Mouse (Mus musculus): ENCODE results near the gene Ms4a1. TPM values are rescaled to one million over a fixed set of nuclear protein-coding genes. Genes with fewer than 3 reads are reported as not detected.
A peak's percentile ranks its signal among the peaks of the same experiment; 100 is the strongest.
"Not testable (repeated sequence)": the region's sequence is repeated elsewhere in the genome, so short reads cannot be mapped to it uniquely, and the experiment has no call there.

The Ms4a1 gene
- total RNA-seq (2021): 1.8 and 9.8 TPM in 2 replicates
- long read RNA-seq, experiment 1: 0 reads
- long read RNA-seq, experiment 2: 0 reads

DNA sequence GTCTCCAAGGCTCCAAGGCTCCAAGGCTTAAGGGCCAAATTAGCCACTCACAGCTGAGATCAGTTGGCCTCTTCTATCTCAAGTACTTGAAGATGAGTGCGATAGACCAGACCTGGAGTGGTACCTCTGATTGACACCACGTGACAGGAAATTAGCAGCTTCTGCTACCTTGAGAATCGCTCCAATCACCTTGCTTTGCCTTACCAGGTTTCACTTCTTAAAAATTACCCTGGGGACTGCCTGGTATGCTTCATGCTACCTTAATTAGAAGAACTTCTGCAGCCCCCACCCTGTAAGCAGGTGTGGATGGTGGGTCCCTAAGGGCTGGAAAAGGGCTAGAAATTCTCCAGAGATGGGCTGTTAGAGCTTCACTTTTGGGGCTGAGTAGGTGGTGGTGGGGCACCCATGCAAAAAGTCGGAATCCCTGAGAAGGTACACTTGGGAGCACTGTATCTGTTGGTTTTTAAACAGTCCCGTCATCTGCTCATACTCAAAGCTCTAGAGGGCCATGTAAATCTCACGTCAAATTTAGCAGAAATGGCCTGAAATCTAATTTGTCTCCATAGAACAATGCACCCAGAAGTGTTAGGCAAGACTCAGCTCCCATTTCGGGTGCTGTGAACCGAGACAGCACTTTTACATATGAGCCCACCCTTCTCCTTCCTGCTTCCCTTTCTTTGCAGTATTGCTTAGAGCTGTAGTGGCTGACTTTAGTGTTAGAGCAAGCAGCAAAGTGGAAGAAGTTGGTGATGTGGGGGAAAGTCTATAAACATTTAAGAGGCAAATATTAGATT is at the start of gene Ms4a1:
TSS of gene Ms4a1 (minus strand) at position 190 of the 794 bp plus-strand sequence.
- no peak for DNase-seq

DNA sequence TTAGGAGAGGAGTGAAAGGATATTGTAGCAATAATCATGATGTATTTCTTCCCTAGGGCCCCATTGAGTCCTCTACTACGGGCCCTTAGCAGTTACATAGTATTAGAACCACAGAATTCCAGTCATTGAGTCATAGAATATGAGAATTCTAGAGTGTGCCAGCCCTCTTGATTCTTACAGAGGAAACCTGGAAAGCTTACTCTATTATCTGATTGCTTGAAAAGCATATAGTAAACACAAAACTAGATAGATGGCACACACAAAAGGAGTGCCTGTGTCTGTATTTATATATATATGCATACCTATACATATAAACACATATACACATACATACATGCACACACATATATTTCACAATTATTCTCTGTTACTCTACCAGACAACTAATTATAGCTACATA is 48.3 kb upstream of the Ms4a1 start, which contains the start of gene Ms4a14:
TSS of gene Ms4a14 (minus strand) at position 101 of the 400 bp plus-strand sequence.
- no peak for DNase-seq

- DNase-seq: no peak
Measured at GRCm38 (mm10) chr19:11308888-11309287, 42.8 kb upstream of the Ms4a1 start.

DNA sequence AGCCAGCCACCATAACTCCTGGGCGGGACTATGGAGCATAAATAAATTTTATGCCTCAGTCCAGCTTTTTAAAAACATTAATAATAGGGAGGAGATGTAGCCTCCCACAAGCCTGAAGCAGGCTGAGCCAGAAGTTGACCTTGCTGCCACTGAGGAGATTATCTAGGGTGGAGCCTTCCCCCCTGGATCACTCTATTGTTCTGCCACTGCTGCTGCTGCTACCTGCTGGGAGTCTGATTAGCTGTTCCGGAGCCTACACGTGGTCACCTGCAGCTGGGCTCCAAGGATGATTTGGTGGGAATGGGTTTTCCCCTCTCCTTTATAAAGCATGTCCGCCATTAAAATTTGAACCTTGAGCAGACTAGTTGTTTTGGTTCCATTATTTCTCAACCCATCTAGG is 33.5 kb upstream of the Ms4a1 start:
- not testable (repeated sequence) for DNase-seq

- no peak for DNase-seq
Measured at GRCm38 (mm10) chr19:11298939-11299338, 32.9 kb upstream of the Ms4a1 start.

DNA sequence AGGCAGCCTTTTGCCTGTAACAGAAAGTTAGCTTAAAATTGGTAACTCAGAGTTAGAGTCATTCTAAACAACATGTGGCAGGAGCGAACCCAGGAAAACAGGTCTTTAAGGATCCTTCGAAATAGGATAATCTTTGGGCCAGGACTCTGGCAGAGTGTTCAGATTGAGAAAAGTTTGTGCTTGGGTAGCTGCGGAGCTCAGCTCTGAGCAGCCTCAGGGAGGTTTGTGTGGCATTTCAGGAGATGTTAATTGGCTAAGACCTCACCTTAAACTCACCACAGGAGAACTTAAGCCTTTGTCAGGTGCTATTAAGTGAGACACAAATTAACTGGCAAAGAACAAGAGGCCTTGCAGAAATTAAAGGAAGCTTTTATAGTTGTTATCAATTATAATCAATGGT is 27.6 kb upstream of the Ms4a1 start:
- not testable (repeated sequence) for DNase-seq

DNA sequence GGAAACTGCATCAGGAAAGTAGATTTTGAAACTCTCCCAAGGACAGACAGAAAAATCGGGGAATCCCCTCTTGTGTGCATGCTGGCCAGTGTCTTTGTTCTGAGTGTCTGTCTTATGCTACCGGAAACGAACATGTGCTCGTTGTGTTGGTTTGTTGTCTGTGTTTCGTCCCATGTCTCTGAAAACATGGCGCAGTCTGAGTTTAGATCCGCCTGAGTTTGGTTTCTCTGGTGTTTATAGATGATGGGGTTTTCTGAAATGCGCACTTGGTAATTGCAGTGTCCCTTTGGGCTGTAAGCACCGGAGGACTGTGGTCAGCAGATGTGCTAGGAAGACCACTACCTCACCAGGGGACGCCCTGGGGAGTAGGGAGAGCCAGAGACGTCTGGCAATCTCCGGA is 26.9 kb upstream of the Ms4a1 start:
- DNase-seq: peak; percentile 8

DNA sequence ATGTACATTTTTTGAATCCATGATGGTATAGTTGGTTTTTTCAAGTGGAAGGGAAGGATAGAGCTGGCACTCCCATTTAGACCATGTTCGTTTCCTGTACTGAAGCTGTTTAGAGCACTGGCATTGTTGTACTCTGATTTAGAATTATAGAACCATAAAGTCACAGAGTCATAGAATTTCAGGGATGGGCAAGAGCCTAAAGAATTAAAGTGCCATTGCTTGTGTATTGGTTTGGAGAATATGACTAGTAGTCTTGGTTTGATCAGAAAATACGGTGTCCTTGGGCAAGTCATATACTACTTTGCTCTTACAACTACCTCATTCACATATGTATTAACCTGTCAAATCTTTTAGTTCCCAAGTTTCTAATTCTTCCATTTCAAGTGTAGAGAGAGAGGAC is 17.7 kb upstream of the Ms4a1 start, which contains the start of gene Ms4a5:
TSS of gene Ms4a5 (minus strand) at position 101 of the 400 bp plus-strand sequence.
- no peak for DNase-seq

- no peak for DNase-seq
Measured at GRCm38 (mm10) chr19:11280223-11280622, 14.2 kb upstream of the Ms4a1 start.

GRCm38 (mm10) chr19:11276431-11276830 is 10.4 kb upstream of the Ms4a1 start:
- no peak for DNase-seq

DNA sequence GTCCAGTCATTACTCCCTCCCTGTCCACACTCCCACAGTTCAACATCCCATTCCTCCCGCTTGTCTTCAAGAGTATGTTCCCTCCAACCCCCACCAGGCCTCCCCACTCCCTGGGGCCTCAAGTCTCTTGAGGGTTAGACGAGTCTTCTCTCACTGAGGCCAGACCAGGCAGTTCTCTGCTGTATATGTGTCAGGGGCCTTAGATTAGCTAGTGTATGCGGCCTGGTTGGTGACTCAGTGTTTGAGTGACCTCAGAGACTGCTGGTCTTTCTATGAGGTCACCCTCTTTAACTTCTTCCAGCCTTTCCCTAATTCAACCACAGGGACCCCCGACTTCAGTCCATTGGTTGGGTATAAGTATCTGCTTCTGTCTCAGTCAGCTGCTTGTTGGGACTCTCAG is 915 bp upstream of the Ms4a1 start:
- DNase-seq: no peak

DNA sequence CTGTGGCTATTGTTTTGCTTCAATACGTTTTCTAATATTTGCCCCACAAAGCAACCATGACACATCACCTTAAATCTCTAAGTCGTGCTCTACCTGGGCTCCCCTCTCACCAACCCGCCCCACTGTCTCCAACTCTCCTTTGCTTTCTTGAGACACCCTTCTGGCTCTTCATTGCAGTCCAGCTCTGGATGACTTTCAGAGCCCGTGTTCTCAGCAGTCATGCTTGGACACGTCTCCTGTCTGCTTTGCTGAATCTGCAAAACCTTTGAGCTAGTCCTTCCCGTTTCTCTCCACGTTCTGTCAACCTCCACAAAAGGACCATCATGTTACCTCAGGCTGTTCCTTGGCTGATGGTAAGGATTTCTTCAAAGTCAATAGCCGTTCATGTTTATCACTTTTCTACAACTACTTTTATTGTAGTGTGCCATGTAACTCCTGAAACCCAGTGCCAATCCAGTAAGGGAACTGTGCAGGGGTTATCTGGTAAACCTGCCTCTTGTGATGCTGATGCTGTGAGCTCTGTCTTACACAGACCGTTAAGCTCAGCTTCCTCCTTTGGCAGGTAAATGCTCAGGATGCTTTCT is 1.3 kb downstream of the Ms4a1 start:
- no peak for DNase-seq

DNA sequence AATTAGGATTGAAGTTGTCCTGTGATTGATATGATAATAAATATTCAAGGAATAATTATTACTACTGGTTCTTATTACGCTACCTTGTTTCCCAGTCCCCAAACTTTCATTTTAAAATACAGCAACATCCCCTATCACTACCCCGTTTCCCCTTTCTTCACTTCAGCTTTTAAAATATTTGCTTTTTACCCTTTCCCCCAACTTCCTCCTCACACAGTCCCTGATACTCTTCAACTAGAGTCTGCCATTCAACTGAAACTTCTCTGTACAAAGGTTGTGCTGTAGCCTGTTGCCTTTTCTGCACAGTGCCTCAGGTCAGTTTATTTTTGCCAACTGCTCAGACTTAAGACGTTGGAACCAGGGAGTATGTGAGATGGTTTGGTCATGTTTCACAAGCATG is 2.5 kb downstream of the Ms4a1 start:
- no peak for DNase-seq

- DNase-seq: not testable (repeated sequence)
Measured at GRCm38 (mm10) chr19:11262932-11263331, 3.1 kb downstream of the Ms4a1 start.

DNA sequence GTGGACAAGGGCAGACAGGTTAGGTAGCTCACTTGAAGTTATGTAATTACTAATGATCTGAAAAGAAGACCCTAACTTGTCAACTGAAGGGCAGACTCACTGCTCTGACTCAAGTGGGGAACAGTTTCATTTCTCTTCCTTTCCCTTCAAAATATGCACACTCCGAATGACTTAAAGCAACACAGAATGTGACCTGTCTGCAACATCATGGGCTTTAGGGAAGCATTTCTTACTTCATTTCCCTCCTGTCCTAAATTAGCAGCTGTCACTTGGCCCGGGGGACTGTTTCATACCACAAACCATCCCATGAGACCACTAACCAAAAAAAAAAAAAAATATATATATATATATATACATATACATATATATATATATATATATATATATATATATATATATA is 4.5 kb downstream of the Ms4a1 start:
- no peak for DNase-seq

- no peak for DNase-seq
Measured at GRCm38 (mm10) chr19:11244230-11244629, 21.8 kb downstream of the Ms4a1 start.

DNA sequence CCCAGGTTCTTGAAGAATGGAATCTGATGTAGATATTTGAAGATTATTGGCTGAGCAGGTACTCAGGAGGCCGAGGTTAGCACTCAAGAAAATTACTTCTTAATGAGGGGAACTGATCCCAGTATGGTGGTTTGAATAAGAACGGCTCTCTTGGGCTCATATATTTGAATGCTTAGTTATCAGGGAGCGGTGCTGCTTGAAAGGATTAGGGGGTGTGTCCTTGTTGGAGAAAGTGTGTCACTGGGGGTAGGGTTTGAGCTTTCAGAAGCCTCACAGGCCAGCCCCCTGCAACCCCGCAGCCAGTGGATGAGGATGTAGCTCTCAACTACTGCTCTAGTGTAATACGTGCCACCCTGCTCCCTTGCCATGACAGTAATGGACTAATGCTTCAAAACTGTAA is 23.5 kb downstream of the Ms4a1 start:
- no peak for DNase-seq

- no peak for DNase-seq
Measured at GRCm38 (mm10) chr19:11235820-11236219, 30.2 kb downstream of the Ms4a1 start.

GRCm38 (mm10) chr19:11234921-11235735 is 30.9 kb downstream of the Ms4a1 start:
- DNase-seq: no peak

DNA sequence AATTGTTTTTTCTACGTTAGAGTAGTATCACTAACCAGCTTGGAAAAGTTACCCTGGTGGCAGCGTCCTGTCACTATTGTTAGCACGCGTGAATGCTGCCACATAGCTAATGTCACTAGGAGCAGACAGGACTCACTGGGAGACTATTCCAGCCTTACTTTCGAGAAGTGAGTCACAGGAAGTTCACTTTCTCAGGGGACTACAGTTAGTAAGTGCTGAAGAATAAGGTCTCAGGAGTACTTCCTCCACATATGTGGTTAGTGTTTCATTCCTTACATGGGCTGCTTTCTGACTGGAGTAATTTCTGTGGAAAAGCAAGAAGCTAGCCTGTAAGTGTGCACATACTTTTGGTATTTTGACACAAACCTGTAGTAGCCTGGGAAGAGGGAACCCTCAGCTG is 31.8 kb downstream of the Ms4a1 start:
- DNase-seq: no peak

DNA sequence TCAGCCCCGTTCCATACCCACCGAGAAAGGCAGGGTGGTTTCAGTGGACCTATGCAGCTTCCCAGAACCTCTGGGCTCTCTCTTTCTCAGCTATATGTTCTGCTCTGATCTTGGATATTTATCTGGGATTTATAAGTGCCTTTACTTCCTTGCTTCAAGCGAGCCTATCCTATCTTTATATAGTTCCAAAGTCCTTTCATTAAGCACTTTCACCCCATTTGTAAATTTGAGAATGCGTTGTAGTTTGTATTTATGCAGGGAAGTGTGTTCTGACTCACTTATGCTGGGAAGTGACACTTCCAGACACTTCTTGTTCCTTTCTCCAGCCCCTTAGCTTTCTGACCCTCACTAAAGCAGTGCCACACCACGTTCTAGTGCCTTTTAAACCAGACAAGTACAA is 33.7 kb downstream of the Ms4a1 start, which contains the start of gene Ms4a12:
TSS of gene Ms4a12 (minus strand) at position 101 of the 400 bp plus-strand sequence.
- DNase-seq: no peak

All from adrenal gland, postnatal 14 days (tissue).